Mouse (Mus musculus) forebrain, embryonic 12.5 days (tissue): ENCODE results near the gene D16Ertd472e. TPM values are rescaled to one million over a fixed set of nuclear protein-coding genes. Genes with fewer than 3 reads are reported as not detected.
"Not testable (repeated sequence)": the region's sequence is repeated elsewhere in the genome, so short reads cannot be mapped to it uniquely, and the experiment has no call there.

Experiments used
- ATAC-seq: fragments of 200-750 bp; cut with Nextera tagmentation; 2 replicates; pipeline ENCODE4 v1.8.0; 2017; ENCODE audit warnings: moderate TSS enrichment; ENCODE audit not compliant: low FRiP score
- H3K27ac ChIP-seq: fragments of 300-500 bp; sonication (generic); 2 replicates; pipeline ENCODE4 v1.5.1; 2016; ENCODE audit warnings: mild to moderate bottlenecking
- H3K27me3 ChIP-seq: fragments of 300-500 bp; sonication (generic); 2 replicates; pipeline ENCODE4 v1.6.1; 2016; ENCODE audit warnings: mild to moderate bottlenecking
- H3K36me3 ChIP-seq: fragments of 300-500 bp; sonication (generic); replicated peaks from 2 replicates; pipeline ENCODE4 v1.6.1; 2016; ENCODE audit warnings: mild to moderate bottlenecking
- H3K4me1 ChIP-seq: fragments of 300-500 bp; sonication (generic); 2 replicates; pipeline ENCODE4 v1.6.1; 2016
- H3K4me2 ChIP-seq: fragments of 300-500 bp; sonication (generic); 2 replicates; pipeline ENCODE4 v1.6.1; 2016; ENCODE audit warnings: mild to moderate bottlenecking, moderate library complexity
- H3K4me3 ChIP-seq: fragments of 300-500 bp; sonication (generic); replicated peaks from 2 replicates; pipeline ENCODE4 v1.5.1; 2016; ENCODE audit warnings: mild to moderate bottlenecking
- H3K9ac ChIP-seq: fragments of 300-500 bp; sonication (generic); 2 replicates; pipeline ENCODE4 v1.6.1; 2016; ENCODE audit warnings: mild to moderate bottlenecking
- H3K9me3 ChIP-seq: fragments of 300-500 bp; sonication (generic); 2 replicates; pipeline ENCODE4 v1.6.1; 2016
- WGBS: fragments of 180-500 bp; shearing (Covaris S2); methylation state at CpG from one replicate; pipeline ENCODE4 v1.1.7; 2016; 5-methylcytosine and 5-hydroxymethylcytosine counted together
- polyA plus RNA-seq: library from polyadenylated mRNA; unstranded; fragments of >200 nt; fragmentation: Nextera tagmentation; extraction: Ambion mirVana; gene quantifications from 2 replicates; pipeline ENCODE4 v1.2.1, GENCODE M21; 2016

Gene D16Ertd472e
- polyA plus RNA-seq, 1 experiment from 2014 or later: 17.7 TPM

DNA sequence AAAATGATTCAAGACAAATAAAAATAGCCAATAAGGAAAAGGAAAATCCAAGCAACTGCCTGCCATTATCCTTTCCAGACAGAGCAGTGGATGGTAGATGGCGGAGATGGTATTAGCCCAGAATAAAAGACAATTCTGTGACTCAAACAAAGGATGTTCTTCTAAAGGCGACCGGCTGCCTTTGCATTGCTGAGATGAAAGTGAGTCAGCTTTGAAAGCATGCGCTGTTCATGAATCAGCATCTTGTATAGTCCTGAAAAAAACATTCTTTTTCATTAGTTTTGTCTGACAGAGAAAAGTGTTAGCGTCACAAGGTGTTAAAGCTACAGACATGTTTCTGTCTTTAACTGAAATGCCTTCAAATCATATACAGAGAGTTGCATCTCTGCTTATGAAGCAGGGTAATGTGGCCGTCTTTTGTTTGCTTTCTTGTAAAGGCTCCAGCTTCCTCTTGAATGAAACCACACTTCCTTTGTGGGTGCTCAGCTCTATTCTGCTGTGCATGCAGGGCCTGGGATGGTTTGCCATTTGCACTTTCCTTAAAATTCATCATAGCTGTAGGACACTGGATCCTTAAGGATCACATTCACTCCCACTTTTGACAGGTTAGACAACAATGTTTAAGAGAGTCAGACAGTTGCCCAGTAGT, 44.4 kb downstream of the D16Ertd472e start:
- no peak overlapping the region for H3K9ac ChIP-seq
- 30% methylated on average over 6 of the region's 6 CpGs for WGBS

DNA sequence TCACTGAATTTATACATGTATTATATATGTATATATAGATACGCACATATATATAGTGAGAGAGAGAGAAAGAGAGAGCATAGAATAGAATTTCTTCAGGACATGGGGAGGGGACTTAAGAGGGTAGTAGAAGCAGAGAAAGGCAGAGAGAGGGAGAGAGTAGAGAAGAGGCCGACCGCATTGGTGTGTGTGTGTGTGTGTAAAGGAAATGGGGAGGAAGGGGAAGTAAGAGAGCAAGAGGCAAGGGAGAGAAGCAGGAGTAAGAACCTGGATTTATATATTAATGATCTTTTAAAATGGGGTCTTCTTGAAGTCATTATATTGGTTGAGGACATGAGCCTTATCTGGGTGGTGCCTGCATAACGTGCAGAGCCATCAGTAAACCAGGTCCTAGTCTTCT, 53.5 kb downstream of the D16Ertd472e start:
- H3K9me3 ChIP-seq: no peaks in the 10 kb centered on the region
- 87% methylated on average over 4 of the region's 4 CpGs for WGBS
- H3K9ac ChIP-seq: no peak overlapping the region
- H3K4me1 ChIP-seq: no peaks in the 10 kb centered on the region
- H3K4me2 ChIP-seq: no peak overlapping the region
- no peak overlapping the region for H3K4me3 ChIP-seq
- ATAC-seq: no peak
- H3K36me3 ChIP-seq: no peaks in the 10 kb centered on the region
- H3K27ac ChIP-seq: no peak overlapping the region
- no peaks in the 10 kb centered on the region for H3K27me3 ChIP-seq

More for the DNA sequence above, 44.4 kb downstream of the D16Ertd472e start:
- no peak for ATAC-seq
- peaks cover 11% of the 10 kb centered on the region for H3K4me1 ChIP-seq
- H3K9me3 ChIP-seq: no peaks in the 10 kb centered on the region
- no peak overlapping the region for H3K27ac ChIP-seq
- no peaks in the 10 kb centered on the region for H3K36me3 ChIP-seq
- H3K4me3 ChIP-seq: no peak overlapping the region
- H3K4me2 ChIP-seq: no peak overlapping the region
- H3K27me3 ChIP-seq: no peaks in the 10 kb centered on the region

DNA sequence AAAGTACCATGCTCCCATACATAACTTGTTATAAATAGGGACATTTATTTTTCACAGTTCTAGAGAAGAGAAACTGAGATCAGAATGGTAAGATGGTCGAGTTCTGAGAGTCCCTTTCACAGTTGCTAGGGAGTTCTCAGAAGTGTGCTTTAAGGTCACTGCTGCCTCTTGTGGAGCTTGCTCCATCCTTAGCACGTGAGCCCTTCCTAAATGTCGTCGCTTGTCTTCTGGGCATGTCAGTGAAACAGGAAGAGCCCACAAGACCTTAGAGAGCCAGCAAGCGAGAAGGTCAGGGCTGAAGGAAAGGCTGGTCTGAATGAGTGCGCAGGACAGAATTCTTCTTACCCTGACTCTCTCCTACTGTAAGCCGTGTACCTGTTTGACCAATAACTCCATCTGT, 57.8 kb downstream of the D16Ertd472e start:
- no peaks in the 10 kb centered on the region for H3K27me3 ChIP-seq
- no peak overlapping the region for H3K9ac ChIP-seq
- no peak overlapping the region for H3K27ac ChIP-seq
- WGBS: 84% methylated on average over 7 of the region's 7 CpGs
- no peaks in the 10 kb centered on the region for H3K9me3 ChIP-seq
- no peaks in the 10 kb centered on the region for H3K36me3 ChIP-seq
- no peak overlapping the region for H3K4me2 ChIP-seq
- no peak for ATAC-seq
- H3K4me3 ChIP-seq: no peak overlapping the region
- H3K4me1 ChIP-seq: no peaks in the 10 kb centered on the region

DNA sequence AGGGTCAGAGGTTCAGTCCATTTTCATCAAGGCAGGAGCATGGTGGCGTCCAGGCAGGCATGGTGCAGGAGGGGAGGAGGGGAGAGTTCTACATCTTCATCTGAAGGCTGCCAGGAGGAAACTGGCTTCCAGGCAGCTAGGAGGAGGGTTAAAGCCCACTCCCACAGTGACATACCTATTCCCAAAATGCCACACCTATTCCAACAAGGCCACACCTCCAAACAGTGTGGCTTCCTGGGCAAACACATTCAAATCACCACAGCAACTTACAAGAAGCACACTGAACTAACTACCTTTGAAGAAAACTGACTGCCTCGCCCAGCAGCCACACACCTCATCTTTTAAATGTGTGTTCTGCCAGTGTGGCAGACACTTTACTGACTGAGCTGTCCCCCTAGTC, 59.3 kb downstream of the D16Ertd472e start:
- no peak overlapping the region for H3K4me2 ChIP-seq
- no peaks in the 10 kb centered on the region for H3K27me3 ChIP-seq
- WGBS: 86% methylated on average over 2 of the region's 2 CpGs

DNA sequence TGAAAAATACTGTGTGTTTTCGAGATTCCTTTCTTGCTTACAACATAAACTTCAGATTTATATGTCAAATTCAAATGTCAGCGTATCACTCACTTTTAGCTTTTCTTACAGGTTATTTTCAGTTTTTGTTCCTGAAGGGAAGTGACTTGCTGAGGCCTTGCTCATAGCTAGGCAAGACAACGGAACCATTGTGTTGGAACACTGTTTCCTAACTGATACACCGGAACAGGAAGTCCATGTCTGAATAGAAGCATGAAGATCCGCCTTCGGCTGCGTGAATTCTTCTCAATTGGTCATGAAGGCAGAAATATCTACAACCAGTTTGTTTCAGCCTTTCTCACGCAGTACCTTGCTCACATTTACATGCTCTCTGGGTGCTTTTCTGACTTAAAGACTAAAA, 65.0 kb downstream of the D16Ertd472e start:
- no peak overlapping the region for H3K9ac ChIP-seq
- H3K4me2 ChIP-seq: no peak overlapping the region
- no peak overlapping the region for H3K4me3 ChIP-seq
- no peaks in the 10 kb centered on the region for H3K9me3 ChIP-seq
- ATAC-seq: no peak
- WGBS: 93% methylated on average over 8 of the region's 8 CpGs
- no peaks in the 10 kb centered on the region for H3K4me1 ChIP-seq
- no peaks in the 10 kb centered on the region for H3K36me3 ChIP-seq
- H3K27ac ChIP-seq: no peak overlapping the region
- no peaks in the 10 kb centered on the region for H3K27me3 ChIP-seq

More for the DNA sequence above, 59.3 kb downstream of the D16Ertd472e start:
- Histone ChIP-seq H3K9me3 (no peaks in the 10 kb centered on the region), H3K4me3 (no peak overlapping the region), H3K36me3 (no peaks in the 10 kb centered on the region), H3K9ac (no peak overlapping the region), H3K27ac (no peak overlapping the region), H3K4me1 (no peaks in the 10 kb centered on the region)
- ATAC-seq: no peak

DNA sequence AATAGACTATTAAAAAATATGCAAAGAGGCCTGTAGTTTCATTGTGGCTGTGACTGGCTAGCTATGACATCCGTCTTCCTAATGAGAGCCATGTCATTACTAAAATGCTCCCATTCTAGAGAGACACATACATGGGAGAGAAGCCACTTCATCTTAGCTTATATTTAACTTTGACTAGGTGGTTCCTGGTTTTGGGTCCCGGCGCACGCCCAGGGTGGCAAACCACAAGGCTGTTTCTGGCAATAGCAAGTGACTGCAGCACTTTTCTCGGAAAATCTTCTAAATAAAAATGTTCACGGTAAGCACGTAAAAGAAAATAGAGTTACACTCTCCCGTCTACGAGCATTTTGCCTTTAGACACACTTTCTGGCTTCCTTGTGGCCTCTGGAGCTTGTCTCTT, 74.0 kb downstream of the D16Ertd472e start:
- H3K4me1 ChIP-seq: no peaks in the 10 kb centered on the region
- no peaks in the 10 kb centered on the region for H3K9me3 ChIP-seq
- H3K4me3 ChIP-seq: no peak overlapping the region
- H3K27ac ChIP-seq: no peak overlapping the region
- 95% methylated on average over 9 of the region's 9 CpGs for WGBS
- H3K4me2 ChIP-seq: no peak overlapping the region
- H3K27me3 ChIP-seq: no peaks in the 10 kb centered on the region
- no peak for ATAC-seq
- no peaks in the 10 kb centered on the region for H3K36me3 ChIP-seq
- H3K9ac ChIP-seq: no peak overlapping the region

DNA sequence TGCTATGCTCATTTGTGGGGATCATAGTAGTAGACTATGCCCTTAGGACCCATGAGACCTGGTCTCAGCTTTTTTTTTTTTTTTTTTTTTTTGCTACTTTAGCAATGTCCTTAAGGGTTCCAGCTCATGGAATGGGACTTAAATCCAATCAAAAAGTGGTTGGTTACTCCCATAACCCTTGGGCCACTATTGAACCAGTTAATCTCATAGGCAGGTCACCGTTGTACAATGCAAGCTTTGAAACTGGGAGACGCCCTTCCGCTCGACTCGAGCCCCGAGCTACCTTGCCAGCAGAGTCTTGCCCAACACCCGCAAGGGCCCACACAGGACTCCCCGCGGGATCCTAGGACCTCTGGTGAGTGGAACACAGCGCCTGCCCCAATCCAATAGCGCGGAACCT, 83.8 kb downstream of the D16Ertd472e start:
- H3K9ac ChIP-seq, H3K9me3 ChIP-seq, H3K4me2 ChIP-seq, H3K36me3 ChIP-seq, H3K4me3 ChIP-seq, H3K27me3 ChIP-seq, ATAC-seq, H3K27ac ChIP-seq: not testable (repeated sequence)
- 97% methylated on average over 12 of the region's 12 CpGs for WGBS
- peaks cover 11% of the 10 kb centered on the region for H3K4me1 ChIP-seq

DNA sequence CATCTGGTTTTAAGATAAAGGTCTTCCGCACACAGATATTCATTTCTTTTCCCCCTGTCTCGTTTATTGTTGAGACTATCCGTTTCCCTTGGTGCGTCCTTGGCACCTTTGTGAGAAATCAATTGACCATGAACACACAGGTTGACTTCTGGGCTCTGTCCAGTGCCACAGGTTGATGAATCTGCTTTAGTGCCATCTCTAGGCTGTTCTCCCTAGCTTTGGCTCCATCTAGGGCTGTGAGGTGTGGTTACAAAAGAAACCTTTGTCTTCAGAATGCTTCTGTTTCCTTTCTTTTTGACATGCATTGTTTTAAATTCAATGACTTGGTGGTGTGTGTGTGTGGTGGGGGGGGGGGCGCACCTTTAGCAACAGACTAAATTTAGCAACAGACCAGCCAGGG, 85.7 kb downstream of the D16Ertd472e start:
- Histone ChIP-seq H3K9ac (no peak overlapping the region), H3K4me3 (no peak overlapping the region), H3K36me3 (no peaks in the 10 kb centered on the region), H3K9me3 (no peaks in the 10 kb centered on the region), H3K27ac (no peak overlapping the region), H3K4me1 (peaks cover 11% of the 10 kb centered on the region), H3K4me2 (peak overlapping the region; percentile 49), H3K27me3 (no peaks in the 10 kb centered on the region)
- 37% methylated on average over 5 of the region's 5 CpGs for WGBS
- no peak for ATAC-seq

Other genes with a start within 250 kb of the D16Ertd472e start
- 43.5 and 46.1 TPM in 2 replicates for gene Btg3, start 199.5 kb downstream of the D16Ertd472e start, polyA plus RNA-seq